Mouse (Mus musculus): Measurements from ENCODE around the gene Gtf2b. TPM values are rescaled to one million over a fixed set of nuclear protein-coding genes. Genes with fewer than 3 reads are reported as not detected.
A peak's percentile ranks its signal among the peaks of the same experiment; 100 is the strongest.

Gtf2b gene
- 91.6 and 94.9 TPM in 2 replicates for polyA plus RNA-seq (2015; fragmentation: Nextera tagmentation; extraction: Ambion mirVana)

DNA sequence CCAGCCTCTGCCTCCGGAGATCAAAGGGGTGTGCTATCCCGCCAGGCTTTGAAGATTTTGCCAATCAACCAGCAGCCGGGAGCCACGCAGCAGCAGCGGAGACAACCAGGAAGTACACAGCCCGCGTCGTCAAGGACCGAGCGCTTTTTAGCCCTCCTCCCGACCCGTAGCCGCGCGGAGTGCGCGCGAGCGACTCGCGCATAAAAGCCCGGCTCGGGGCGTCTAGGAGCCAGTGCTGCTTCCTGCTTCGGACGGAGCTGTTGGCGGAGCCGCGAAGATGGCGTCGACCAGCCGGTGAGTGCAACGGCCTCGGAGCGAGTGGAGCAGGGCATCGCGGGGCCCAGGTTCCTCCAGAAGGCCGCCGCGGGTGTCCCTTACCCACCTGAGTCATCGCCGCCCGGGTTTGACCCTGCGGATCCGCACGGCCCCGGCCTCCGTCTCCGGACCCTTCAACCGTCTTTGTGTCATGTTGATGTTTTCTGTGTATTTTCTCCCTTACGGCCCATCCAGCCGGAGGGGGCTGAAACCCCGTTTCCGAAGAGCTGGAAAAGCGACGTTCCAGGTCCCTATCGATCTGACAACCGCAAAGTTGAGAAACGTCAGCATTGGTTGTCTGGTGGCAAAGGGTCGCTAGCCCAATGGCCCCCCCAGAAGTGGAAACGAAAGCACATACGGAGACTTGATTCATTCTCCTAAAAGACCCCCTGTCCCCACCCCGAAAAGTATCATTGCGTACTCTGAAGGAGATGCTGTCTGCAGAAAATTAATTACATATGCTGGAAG is at the start of gene Gtf2b:
Gene Gtf2b (plus strand): TSS at position 51 of the 783 bp plus-strand sequence.
- Histone ChIP-seq H3K9ac (ENCODE audit: low read length) (peak within 1 kb of the TSS; percentile 97), H3K4me3 (ENCODE audit: low read length) (peak within 1 kb of the TSS; percentile 88), H3K9me3 (ENCODE audit: control insufficient read depth, low read length) (no peaks in the 10 kb centered on the region; the same call in 1 of the 2 replicates), H3K27ac (ENCODE audit: low read length) (peak within 1 kb of the TSS; percentile 87), H3K4me1 (replicated peaks; ENCODE audit: control insufficient read depth, insufficient read depth, low read length) (peaks cover 10% of the 10 kb centered on the region; the same call in 1 of the 2 replicates), H3K36me3 (ENCODE audit: control insufficient read depth, insufficient read depth, low read length) (no peaks in the 10 kb centered on the region), H3K4me2 (ENCODE audit: low read depth, low read length) (peak within 1 kb of the TSS; percentile 87), H3K27me3 (ENCODE audit: control insufficient read depth, insufficient read depth, low read depth, low read length) (no peaks in the 10 kb centered on the region)
- ATAC-seq (ENCODE audit: low read depth), result peak; percentile 100
- WGBS, result under 1% methylated on average over 60 of the region's 64 CpGs

DNA sequence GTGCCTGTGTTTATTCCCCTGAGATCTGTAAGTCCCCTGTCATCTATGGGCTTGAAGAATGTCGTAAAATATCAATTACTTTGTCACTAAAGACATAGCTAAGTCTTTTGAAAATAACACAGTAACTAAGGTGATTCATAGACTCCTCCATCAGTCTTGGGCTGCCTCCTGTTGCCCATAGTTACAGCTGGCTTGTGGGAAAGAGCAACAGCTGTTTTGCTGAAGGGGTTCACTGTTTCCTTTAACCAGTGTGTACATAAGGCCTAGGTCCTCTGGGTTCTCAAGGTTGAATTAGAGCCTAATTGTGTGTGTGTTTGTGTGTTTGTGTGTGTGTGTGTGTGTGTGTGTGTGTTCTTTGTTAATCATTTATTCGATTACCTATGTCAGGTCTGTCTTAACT is 39.4 kb upstream of the Gtf2b start:
- Histone ChIP-seq H3K9ac (ENCODE audit: low read length) (no peak overlapping the region), H3K4me3 (ENCODE audit: low read length) (no peak overlapping the region), H3K4me1 (replicated peaks; ENCODE audit: control insufficient read depth, insufficient read depth, low read length) (no peaks in the 10 kb centered on the region), H3K27me3 (ENCODE audit: control insufficient read depth, insufficient read depth, low read depth, low read length) (no peaks in the 10 kb centered on the region), H3K9me3 (ENCODE audit: control insufficient read depth, low read length) (no peaks in the 10 kb centered on the region), H3K27ac (ENCODE audit: low read length) (no peak overlapping the region), H3K36me3 (ENCODE audit: control insufficient read depth, insufficient read depth, low read length) (peaks cover 4% of the 10 kb centered on the region; the same call in 1 of the 2 replicates), H3K4me2 (ENCODE audit: low read depth, low read length) (no peak overlapping the region)
- WGBS, result 84% methylated on average over 2 of the region's 2 CpGs
- no peak for ATAC-seq (ENCODE audit: low read depth)

DNA sequence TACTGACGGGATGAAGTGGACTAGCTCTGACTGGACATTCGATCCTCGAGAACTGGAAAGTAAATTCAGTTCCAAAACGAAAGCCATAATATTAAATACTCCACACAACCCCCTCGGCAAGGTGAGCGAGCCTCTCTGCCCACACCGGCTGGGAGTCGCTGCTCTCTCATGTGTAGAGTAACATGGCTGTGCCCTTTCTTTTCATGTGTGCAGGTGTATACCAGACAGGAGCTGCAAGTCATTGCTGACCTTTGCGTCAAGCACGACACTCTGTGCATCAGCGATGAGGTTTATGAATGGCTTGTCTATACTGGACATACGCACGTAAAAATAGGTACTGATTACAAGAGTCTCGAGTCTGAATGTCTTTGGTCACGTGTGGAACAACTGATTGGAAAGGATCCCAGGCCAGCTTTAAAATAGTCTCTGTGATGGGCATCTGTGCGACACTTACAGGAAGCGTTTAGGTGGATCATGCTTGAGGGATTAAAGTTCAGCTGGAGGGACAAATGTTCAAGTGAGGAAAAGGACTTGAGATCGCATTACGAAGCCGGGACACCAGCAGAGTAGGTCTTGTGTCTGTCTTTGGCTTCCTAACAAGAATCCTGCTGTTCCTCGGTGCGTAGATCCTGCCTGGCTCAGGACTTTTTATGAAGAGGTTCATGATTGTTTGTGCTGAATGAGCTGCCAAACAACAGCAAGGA is 38.7 kb upstream of the Gtf2b start:
- H3K9me3 ChIP-seq (ENCODE audit: control insufficient read depth, low read length), result no peaks in the 10 kb centered on the region
- peaks cover 4% of the 10 kb centered on the region; the same call in 1 of the 2 replicates for H3K36me3 ChIP-seq (ENCODE audit: control insufficient read depth, insufficient read depth, low read length)
- no peak overlapping the region for H3K4me3 ChIP-seq (ENCODE audit: low read length)
- H3K4me1 ChIP-seq (replicated peaks; ENCODE audit: control insufficient read depth, insufficient read depth, low read length), result no peaks in the 10 kb centered on the region
- no peak overlapping the region for H3K9ac ChIP-seq (ENCODE audit: low read length)
- no peak overlapping the region for H3K4me2 ChIP-seq (ENCODE audit: low read depth, low read length)
- no peak for ATAC-seq (ENCODE audit: low read depth)
- WGBS, result 86% methylated on average over 22 of the region's 22 CpGs
- no peaks in the 10 kb centered on the region for H3K27me3 ChIP-seq (ENCODE audit: control insufficient read depth, insufficient read depth, low read depth, low read length)
- no peak overlapping the region for H3K27ac ChIP-seq (ENCODE audit: low read length)

DNA sequence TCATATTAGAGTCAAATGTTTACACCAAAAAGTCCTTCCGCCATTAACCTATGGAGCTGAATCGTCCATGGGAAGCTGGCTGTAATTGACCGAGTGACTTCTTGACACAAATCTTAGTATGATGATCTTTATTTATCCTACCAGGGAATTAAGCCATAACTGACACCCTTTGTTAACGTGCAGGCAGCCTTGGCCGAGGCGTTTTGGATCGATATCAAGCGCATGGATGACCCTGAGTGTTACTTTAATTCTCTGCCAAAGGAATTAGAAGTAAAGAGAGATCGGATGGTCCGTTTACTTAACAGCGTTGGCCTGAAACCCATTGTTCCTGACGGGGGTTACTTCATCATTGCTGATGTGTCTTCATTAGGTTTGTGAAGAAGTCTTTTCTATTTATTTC is 30.6 kb upstream of the Gtf2b start:
- no peak overlapping the region for H3K4me3 ChIP-seq (ENCODE audit: low read length)
- no peak overlapping the region for H3K9ac ChIP-seq (ENCODE audit: low read length)
- WGBS, result 45% methylated on average over 12 of the region's 12 CpGs
- H3K27ac ChIP-seq (ENCODE audit: low read length), result no peak overlapping the region
- ATAC-seq (ENCODE audit: low read depth), result peak; percentile 61
- no peak overlapping the region for H3K4me2 ChIP-seq (ENCODE audit: low read depth, low read length)
- no peaks in the 10 kb centered on the region for H3K4me1 ChIP-seq (replicated peaks; ENCODE audit: control insufficient read depth, insufficient read depth, low read length)
- H3K9me3 ChIP-seq (ENCODE audit: control insufficient read depth, low read length), result no peaks in the 10 kb centered on the region
- H3K36me3 ChIP-seq (ENCODE audit: control insufficient read depth, insufficient read depth, low read length), result no peaks in the 10 kb centered on the region
- H3K27me3 ChIP-seq (ENCODE audit: control insufficient read depth, insufficient read depth, low read depth, low read length), result no peaks in the 10 kb centered on the region

DNA sequence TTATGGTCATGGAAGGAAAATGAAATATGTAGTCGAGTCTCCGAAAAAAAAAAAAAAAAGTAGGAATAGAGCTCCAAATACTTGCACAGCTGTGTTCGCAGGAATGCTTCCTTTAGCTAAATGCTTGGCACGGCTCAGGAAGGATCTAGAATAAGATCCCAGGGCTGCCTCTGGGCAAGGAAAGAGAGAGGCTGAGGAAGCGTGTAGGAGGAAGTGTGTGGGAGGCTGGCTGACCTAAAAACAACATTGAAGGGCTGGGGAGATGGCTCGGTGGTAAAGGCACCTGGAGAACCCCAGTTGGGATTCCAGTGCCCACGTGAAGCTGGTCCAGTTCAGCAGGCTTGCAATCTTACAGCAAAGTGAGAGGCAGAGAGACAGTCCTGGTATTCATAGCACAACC is 23.9 kb upstream of the Gtf2b start:
- Histone ChIP-seq H3K4me1 (replicated peaks; ENCODE audit: control insufficient read depth, insufficient read depth, low read length) (no peaks in the 10 kb centered on the region), H3K27ac (ENCODE audit: low read length) (no peak overlapping the region), H3K4me2 (ENCODE audit: low read depth, low read length) (no peak overlapping the region), H3K9me3 (ENCODE audit: control insufficient read depth, low read length) (no peaks in the 10 kb centered on the region), H3K4me3 (ENCODE audit: low read length) (no peak overlapping the region), H3K36me3 (ENCODE audit: control insufficient read depth, insufficient read depth, low read length) (no peaks in the 10 kb centered on the region), H3K27me3 (ENCODE audit: control insufficient read depth, insufficient read depth, low read depth, low read length) (no peaks in the 10 kb centered on the region), H3K9ac (ENCODE audit: low read length) (no peak overlapping the region)
- ATAC-seq (ENCODE audit: low read depth), result no peak
- 51% methylated on average over 7 of the region's 7 CpGs for WGBS

DNA sequence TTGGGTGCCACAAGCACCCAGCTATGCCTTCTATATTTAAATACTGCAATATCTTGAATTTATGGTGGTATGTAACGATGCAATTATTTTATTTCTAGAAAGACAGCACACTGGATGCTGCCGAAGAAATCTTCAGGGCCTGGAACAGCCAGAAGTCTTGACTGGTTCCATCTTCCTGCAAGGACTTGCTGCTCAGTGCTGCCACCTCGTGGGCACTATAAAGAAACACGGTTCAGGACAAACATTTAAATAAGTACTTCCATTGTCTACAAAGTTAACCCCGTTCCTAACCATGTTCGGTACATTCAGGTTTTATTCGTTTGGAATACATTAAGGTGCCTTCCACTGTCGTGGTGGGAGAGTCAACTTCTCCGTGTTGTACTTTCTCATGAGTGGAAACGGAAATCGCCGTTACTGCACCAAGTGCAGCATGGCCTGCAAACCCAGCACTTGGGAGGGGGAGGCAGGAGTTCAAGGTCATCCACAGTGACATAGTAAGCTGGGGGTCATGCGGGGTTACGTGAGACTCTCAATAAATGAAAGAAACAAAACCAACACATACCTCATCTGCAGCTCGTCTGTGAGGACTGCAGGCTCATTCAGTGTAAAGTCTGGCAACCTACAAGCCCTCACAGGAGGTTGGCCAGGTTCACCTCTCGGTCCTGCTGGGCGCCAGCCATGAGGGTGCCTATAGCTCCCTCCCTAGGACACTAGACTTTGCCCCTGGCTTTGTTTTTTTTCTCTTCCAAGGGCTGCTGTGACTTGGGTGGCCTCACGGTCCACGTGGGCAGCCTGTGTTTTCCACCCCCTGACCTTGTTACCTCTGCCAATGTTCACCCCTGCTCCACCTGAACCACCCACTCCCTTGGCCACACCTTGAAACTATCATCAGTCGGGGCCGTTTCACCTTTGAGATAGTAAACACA is 20.6 kb upstream of the Gtf2b start:
- no peak overlapping the region for H3K4me2 ChIP-seq (ENCODE audit: low read depth, low read length)
- H3K27ac ChIP-seq (ENCODE audit: low read length), result no peak overlapping the region
- H3K36me3 ChIP-seq (ENCODE audit: control insufficient read depth, insufficient read depth, low read length), result no peaks in the 10 kb centered on the region
- H3K9ac ChIP-seq (ENCODE audit: low read length), result no peak overlapping the region
- WGBS, result 57% methylated on average over 21 of the region's 21 CpGs
- H3K4me1 ChIP-seq (replicated peaks; ENCODE audit: control insufficient read depth, insufficient read depth, low read length), result no peaks in the 10 kb centered on the region
- H3K4me3 ChIP-seq (ENCODE audit: low read length), result no peak overlapping the region
- H3K9me3 ChIP-seq (ENCODE audit: control insufficient read depth, low read length), result no peaks in the 10 kb centered on the region
- no peak; the same call in 1 of the 2 replicates for ATAC-seq (ENCODE audit: low read depth)
- H3K27me3 ChIP-seq (ENCODE audit: control insufficient read depth, insufficient read depth, low read depth, low read length), result no peaks in the 10 kb centered on the region

DNA sequence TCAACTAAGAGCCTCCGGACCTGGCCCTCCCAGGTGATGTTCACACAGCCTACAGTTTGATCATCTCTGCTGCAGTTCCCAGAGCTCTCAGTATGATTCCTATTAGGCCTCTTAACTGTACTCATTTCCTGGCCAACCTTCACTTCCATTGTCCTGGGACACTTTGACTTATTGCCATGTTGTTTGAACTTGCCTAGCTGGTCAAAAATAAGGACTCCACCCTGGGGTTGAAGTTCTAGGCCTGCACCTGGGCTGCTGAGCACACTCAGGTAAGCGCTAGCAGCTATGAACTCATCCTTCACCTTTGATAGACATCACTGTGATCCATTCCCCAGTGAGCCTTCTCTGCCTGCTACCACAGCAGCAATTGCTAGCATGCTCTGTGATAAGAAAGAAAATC is 19.8 kb upstream of the Gtf2b start:
- no peaks in the 10 kb centered on the region for H3K9me3 ChIP-seq (ENCODE audit: control insufficient read depth, low read length)
- H3K27me3 ChIP-seq (ENCODE audit: control insufficient read depth, insufficient read depth, low read depth, low read length), result no peaks in the 10 kb centered on the region
- no peak overlapping the region for H3K4me3 ChIP-seq (ENCODE audit: low read length)
- ATAC-seq (ENCODE audit: low read depth), result no peak
- 93% methylated on average over 2 of the region's 2 CpGs for WGBS
- no peak overlapping the region for H3K27ac ChIP-seq (ENCODE audit: low read length)
- no peak overlapping the region for H3K4me2 ChIP-seq (ENCODE audit: low read depth, low read length)
- H3K36me3 ChIP-seq (ENCODE audit: control insufficient read depth, insufficient read depth, low read length), result no peaks in the 10 kb centered on the region
- no peaks in the 10 kb centered on the region for H3K4me1 ChIP-seq (replicated peaks; ENCODE audit: control insufficient read depth, insufficient read depth, low read length)
- H3K9ac ChIP-seq (ENCODE audit: low read length), result no peak overlapping the region

DNA sequence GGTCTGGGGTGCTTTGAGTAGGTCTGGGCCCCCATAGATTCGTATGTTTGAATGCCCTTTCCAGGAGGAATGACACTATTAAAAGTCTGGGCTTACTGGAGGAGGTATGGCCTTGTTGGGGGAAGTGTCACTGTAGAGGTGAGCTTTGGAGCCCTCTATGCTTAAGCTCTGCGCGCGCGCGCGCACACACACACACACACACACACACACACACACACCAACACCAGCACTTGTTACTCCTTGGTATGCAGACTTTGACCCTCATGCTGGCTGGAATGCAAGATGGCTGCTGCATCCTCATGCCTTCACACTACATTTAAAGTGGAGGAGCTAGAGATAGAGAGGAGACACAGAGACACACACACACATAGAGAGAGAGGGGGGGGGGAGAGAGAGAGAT is 17.2 kb upstream of the Gtf2b start:
- no peaks in the 10 kb centered on the region for H3K9me3 ChIP-seq (ENCODE audit: control insufficient read depth, low read length)
- H3K4me3 ChIP-seq (ENCODE audit: low read length), result no peak overlapping the region
- H3K27ac ChIP-seq (ENCODE audit: low read length), result no peak overlapping the region
- 93% methylated on average over 7 of the region's 7 CpGs for WGBS
- no peaks in the 10 kb centered on the region for H3K36me3 ChIP-seq (ENCODE audit: control insufficient read depth, insufficient read depth, low read length)
- no peak for ATAC-seq (ENCODE audit: low read depth)
- H3K27me3 ChIP-seq (ENCODE audit: control insufficient read depth, insufficient read depth, low read depth, low read length), result no peaks in the 10 kb centered on the region
- H3K4me1 ChIP-seq (replicated peaks; ENCODE audit: control insufficient read depth, insufficient read depth, low read length), result no peaks in the 10 kb centered on the region
- H3K9ac ChIP-seq (ENCODE audit: low read length), result no peak overlapping the region
- H3K4me2 ChIP-seq (ENCODE audit: low read depth, low read length), result no peak overlapping the region

- Histone ChIP-seq H3K36me3 (ENCODE audit: control insufficient read depth, insufficient read depth, low read length) (no peaks in the 10 kb centered on the region), H3K9me3 (ENCODE audit: control insufficient read depth, low read length) (no peaks in the 10 kb centered on the region), H3K27me3 (ENCODE audit: control insufficient read depth, insufficient read depth, low read depth, low read length) (no peaks in the 10 kb centered on the region), H3K4me2 (ENCODE audit: low read depth, low read length) (no peak overlapping the region), H3K4me3 (ENCODE audit: low read length) (no peak overlapping the region), H3K27ac (ENCODE audit: low read length) (no peak overlapping the region), H3K9ac (ENCODE audit: low read length) (no peak overlapping the region), H3K4me1 (replicated peaks; ENCODE audit: control insufficient read depth, insufficient read depth, low read length) (no peaks in the 10 kb centered on the region)
- 83% methylated on average over 16 of the region's 16 CpGs for whole genome bisulfite sequencing
- ATAC-seq (ENCODE audit: low read depth), result no peak
Measured at GRCm38 (mm10) chr3:142749131-142749530, 15.7 kb upstream of the Gtf2b start.

All from lung, embryonic 16.5 days (tissue).